Mouse (Mus musculus) left cerebral cortex, adult 18-20 months (tissue): ENCODE results near the gene Ppp3ca. TPM values are rescaled to one million over a fixed set of nuclear protein-coding genes. Genes with fewer than 3 reads are reported as not detected.

Experiments
- DNase-seq, 2 experiments: peaks; one replicate each; pipeline ENCODE4 v3.0.0; 2021 to 2022; ENCODE audit warnings: low spot score in 2 of 2, mixed read lengths in 1 of 2
- total RNA-seq, 2 experiments: library from RNA; stranded (reverse); gene quantifications; 2 replicates each; pipeline ENCODE4 v1.2.3; 2021

The Ppp3ca gene
- total RNA-seq, 2 experiments from 2014 or later, result 883 to 913 TPM

- no peak for DNase-seq
These were observed 51.3 kb downstream of the Ppp3ca start for GRCm38 (mm10) chr3:136721241-136721640.

DNA sequence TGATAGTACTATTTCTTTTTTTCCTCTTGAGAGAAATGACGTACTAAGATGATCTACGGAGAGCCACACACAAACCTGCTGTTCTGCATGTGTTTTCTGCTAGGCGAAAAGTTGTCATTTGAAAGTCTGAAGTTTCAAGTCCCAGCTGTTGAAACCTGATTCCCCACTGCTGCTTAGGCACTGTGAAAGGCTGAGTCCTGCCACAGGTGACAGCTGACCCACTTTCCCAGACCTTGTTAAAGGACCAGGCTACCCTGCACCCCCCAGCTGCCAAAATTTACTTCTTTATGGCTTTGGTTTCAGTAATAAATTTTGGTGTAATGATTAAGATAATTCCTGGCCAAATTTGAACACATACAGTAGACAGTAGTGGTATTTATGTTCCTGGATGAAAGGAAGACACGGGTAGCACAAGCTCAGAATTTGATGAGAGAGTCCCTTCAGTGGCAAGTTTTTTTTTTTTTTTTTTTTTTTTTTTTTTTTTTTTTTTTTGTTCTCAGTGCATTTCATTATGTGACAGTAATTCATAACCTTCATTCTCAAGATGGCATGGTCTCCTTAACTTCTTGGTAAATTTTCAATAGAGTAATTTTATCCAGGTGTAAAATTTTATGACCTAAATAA is 52.0 kb downstream of the Ppp3ca start:
- no peak for DNase-seq

DNA sequence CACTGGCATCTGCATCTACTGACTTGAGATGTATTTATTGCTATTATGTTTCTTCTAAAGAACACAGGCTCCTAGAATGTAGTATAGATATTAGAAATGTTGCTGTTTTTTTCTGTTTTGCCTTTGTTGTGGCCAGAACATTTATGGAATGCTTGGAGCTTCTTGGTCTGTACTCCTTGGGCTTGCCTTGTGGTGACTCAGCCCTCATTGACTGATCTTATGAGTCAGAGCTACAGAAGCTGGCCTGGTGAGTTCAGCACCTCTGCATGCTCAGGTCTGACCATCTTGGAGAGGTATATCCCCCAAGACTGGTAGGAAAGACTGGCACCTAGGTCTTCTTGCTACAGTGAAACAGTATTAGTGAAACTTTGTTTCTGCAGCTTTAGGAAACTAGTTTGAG is 52.6 kb downstream of the Ppp3ca start:
- no peak for DNase-seq

- peak; percentile 34 to 44 for DNase-seq
These were observed 55.6 kb downstream of the Ppp3ca start for GRCm38 (mm10) chr3:136725311-136726156.

DNA sequence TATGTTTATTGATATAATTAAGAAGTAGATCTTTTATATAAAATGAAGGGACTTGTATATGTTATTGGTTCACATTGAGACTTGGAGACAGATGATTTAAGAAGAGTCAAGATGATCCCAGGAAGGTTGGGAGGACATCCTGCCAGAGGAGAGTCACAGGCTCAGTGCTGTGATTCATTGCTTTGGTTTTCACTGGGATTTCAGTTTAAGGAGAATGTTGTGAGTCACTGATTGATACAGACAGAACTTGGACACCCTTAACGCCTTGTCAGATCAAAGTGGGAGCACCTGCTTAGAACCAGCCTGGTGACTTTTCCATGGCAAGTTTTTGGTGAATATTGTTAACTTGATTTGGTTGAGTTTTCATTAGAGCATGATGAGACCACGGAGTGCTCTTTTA is 58.0 kb downstream of the Ppp3ca start:
- DNase-seq, result no peak

GRCm38 (mm10) chr3:136729978-136730377 is 60.1 kb downstream of the Ppp3ca start:
- DNase-seq, result no peak

DNA sequence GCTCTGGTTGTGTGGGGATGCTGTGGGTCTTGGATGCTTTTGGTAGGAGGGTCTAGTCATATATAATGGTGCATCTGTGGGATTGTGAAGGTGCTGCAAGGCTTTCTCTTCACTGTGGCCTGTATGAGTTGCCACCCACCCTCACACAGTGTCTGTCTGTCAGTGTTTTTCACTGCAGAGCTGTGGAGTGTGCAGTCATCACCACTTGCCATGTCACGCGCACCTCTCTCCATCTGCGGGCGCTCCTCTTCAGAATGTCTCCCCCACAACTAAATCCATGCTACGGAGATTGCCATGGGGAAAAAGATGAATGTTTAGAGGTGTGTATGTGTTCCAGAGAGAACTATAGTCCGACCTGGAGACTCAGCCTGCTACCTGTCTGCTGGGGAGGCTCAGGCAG is 61.7 kb downstream of the Ppp3ca start:
- DNase-seq, result no peak

DNA sequence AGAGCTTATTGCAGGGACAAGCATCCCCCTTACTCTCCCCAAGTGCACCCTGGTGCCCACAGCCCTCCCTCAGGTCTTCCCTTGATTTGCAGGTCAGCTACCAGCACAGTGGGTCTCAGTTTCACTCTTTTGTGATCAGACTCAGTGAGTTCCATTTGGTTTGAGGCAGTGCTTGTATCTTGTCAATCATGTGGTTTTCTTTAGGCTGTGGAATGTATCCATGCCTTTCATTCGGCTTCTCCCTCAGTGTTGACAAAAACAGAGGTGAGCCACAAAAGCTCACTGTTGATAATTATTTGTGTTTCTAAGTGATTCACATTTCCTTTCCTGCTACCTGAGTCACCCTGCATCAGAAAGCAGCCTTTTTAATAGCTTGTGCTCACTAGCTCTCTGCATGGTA is 66.1 kb downstream of the Ppp3ca start:
- no peak for DNase-seq

- DNase-seq, result no peak
These were observed 66.9 kb downstream of the Ppp3ca start for GRCm38 (mm10) chr3:136736773-136737298.

GRCm38 (mm10) chr3:136738474-136738873 is 68.5 kb downstream of the Ppp3ca start:
- no peak for DNase-seq

GRCm38 (mm10) chr3:136738914-136739313 is 69.0 kb downstream of the Ppp3ca start:
- DNase-seq, result no peak

GRCm38 (mm10) chr3:136741659-136742058 is 71.7 kb downstream of the Ppp3ca start:
- DNase-seq, result no peak

DNA sequence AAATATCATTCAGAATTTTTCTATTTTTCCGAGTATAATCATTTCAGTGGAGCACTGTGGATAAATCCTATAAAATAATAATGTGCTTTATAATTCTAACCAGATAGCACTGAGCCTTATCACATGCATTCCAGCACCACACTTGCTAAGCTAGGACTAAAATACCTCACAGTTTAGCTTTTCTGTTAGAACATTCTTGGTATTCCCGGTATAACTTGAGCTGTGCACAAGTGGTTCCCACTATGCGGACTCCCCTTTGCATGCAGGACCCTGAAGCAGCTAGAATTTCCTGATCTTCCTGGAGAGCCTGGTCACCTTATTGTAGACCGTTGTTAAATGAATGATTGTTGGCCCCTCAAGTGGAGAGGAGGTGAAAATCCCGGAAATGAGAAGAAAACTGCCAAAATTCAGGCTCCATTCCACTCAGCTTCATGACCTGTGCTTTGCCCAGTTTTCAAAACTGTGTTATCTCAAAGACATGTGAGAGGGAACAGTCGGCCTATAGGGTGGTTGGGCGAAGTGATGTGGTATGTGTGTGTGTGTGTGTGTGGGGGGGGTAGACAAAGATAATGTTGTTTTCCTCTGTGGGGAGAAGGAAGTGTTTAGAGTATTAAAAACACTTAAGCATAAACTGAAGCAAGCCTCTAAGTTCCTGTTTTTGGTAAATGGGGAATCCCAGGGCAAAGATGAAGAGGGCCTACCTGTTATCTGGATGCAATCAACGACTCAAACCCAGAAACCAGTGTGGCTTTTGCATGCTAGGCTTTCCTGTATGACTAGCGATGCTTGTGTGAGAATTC is 72.5 kb downstream of the Ppp3ca start:
- no peak for DNase-seq

GRCm38 (mm10) chr3:136744295-136744897 is 74.5 kb downstream of the Ppp3ca start:
- DNase-seq, result no peak

- no peak for DNase-seq
These were observed 75.5 kb downstream of the Ppp3ca start for GRCm38 (mm10) chr3:136745456-136745855.

DNA sequence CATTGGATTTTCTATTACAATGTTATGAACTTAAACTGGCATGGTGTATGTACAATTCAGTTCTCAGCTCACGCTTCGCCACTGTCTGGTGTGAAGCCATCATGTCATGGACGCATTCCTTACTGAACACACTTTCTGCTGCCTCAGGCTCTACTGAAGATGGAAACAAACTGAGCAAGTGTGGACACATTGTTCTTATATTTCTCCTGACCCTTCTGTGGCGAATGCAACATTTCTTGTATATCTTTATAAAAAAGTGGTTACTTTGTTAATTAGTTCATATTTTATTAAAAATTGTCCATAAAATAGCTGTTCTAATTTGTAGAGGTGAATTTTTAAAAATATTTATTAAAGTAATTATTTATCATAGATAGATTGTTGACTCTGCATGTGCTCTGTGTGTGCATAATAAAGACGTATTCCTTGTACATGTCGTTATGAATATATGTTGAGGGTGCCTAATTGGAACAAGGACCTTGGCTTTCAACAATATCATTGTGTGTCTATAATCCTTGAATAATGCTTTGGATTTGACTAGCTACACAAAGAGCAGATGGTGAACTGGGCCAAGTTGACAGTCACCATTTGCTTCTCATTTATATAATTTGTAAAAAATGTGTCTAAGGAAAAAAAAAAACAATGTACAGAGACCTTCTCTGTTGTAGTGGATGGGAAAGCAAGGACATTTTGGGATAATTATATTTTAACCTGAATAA is 79.0 kb downstream of the Ppp3ca start:
- DNase-seq, result no peak

DNA sequence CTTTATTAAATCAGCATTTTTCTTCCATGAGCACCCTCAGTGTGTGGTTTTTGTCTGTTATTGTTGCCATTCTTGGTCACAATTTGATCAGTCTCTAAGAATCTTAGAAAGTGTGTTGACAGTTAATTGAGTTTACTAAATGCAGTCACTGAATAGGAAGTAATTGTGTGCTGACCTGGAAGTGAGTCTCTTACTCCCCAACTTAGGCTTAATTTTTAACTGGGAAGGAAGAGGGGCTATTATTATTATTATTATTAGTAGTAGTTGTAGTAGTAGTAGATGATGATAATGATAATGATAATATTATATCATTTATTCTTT is 79.5 kb downstream of the Ppp3ca start:
- DNase-seq, result no peak

DNA sequence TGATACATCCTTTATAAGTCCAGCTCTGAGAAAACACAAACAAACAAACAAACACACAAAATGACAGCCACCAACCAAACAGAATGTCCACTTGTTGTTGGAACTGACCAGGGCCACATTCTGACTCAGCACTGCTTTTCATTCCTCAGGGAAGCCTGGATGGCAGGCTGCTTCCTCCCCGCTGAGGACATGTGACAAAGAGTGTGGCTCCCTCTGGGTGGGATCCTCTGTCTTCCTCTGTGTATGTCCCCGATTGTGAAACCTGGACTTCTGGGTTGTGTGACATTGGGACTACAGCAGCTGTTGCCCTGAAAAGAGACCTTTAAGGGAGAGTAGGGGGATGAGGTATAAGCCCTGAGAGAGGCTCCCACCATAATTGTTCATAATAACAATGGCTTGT is 80.0 kb downstream of the Ppp3ca start:
- DNase-seq, result no peak

GRCm38 (mm10) chr3:136752126-136752716 is 82.3 kb downstream of the Ppp3ca start:
- no peak for DNase-seq

DNA sequence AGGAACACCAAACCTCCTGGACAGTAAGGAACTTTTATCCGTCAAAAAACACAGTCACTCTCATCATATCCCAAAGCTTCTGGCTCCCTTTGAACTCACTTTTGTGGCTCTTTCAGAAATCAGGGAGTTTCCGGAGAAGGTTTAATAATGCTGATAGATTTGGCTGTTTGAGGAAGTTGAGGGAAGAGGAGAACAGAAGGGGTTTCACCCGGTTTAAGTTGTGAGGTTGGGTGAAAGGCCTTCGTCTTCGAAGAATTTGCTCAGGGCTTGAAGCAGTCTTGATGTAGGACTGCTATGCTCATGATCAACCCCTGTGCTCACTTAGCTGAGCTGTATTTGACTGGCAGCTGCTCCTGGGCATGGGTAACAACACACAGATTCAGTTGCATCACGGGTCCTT is 86.2 kb downstream of the Ppp3ca start:
- no peak for DNase-seq
